Mouse (Mus musculus): ENCODE results near the gene Cox11. TPM values are rescaled to one million over a fixed set of nuclear protein-coding genes. Genes with fewer than 3 reads are reported as not detected.

Cox11 gene
- 9.5 and 16.4 TPM in 2 replicates for polyA plus RNA-seq (2012; rRNA removed; ENCODE audit: low replicate concordance)

DNA sequence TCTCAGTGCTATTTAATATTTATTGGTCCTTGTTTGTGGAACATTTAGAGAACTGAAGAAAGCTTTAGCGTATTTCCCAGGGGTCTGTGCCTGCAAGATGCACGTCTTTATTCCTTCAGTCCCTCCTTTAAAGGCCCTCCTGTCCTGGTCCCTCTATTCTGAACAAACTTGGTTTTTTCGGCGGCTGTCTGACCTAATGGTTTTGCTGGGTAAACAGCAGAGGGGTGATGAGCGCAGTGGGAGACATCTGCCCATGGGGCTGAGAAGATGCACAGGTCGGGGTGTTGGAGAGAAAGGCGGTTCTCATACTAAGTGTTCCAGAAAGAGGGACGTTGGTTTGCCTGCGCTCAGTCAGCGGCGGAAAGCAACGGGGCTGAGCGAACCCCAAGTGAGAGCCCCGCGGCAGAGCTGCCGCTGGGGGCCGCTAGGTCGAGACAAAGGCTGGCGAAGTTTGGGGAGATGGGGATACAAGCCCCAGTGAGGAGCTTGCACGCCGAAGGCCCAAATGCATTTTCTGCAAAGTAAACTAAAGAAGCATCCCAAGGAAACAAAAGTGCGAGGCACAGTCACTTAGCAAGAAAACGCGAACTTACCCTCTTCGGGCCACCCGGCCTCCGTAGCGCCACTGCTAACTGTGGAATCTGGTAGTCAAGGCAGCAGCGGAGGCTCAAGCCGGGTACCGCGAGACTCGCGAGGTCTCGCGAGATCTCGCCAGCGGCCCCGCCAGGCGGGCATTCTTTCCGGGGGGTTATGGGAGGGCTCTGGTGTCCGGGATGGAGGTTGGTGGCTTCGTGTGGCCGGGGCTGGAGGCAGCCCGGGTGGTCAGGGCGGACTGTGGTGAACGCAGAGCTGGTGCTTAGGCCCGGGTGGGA is at the start of gene Cox11, which contains the start of gene Stxbp4:
TSS of gene Cox11 (plus strand) at position 734 of the 872 bp plus-strand sequence.
TSS of gene Stxbp4 (minus strand) at position 645 of the 872 bp plus-strand sequence.

DNA sequence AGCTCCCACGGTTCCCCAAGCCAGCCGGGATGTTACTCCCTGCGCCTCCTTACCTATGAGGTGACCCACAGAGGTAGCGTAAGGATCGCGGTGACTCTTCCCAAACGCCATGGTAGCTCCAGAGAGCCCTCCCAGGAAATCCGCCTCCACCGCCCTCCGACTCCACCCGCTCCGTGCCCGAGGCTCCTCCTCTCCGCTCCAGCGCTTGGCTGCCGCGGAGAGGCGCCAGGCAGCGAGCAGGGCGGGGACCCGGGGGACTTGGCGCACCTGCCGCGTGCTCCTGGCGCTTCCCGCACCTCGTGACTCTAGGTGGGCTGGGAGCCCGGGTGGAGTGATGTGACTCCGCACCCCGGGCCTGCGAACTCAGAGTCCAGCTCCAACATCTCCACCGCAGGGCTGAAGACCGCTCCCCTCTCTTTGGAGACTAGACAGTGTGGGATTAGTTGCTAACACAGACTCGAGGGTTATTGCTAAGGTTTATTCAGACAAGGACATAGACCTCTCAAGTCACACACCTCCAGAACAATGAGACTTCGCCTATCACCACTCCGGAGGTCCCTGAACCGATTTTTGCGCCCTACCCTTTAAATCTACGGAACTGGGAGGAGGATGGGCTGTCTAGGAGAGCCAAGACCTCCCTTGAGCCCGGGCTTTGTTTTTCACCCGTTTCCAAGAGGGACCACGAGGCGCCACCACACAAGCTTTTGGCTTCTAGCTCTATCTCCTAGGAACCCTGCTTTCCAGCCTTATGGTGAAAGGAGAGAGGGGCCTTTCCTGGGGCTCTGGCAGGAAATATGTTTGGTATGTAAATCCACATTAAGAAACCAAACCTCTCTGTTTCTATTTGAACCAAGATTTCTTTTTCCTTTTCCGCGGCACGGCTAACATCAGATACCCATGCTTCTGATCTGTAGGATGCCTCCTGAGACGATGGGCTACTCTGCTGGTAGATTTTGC is 49.8 kb downstream of the Cox11 start, which contains the start of gene Tom1l1:
TSS of gene Tom1l1 (minus strand) at position 907 of the 957 bp plus-strand sequence.

Other genes starting within 250 kb of the Cox11 start
- gene Hlf, start 247.3 kb upstream of the Cox11 start, polyA plus RNA-seq (2012; rRNA removed; ENCODE audit: low replicate concordance): 7.7 and 11.9 TPM in 2 replicates
- 1.2 and 2.8 TPM in 2 replicates for gene Stxbp4, start 89 bp upstream of the Cox11 start, polyA plus RNA-seq (2012; rRNA removed; ENCODE audit: low replicate concordance)
- gene Tom1l1, start 50.2 kb downstream of the Cox11 start, polyA plus RNA-seq (2012; rRNA removed; ENCODE audit: low replicate concordance): 1.9 and 3.5 TPM in 2 replicates